Mouse (Mus musculus) myocyte (in vitro differentiated cells): ENCODE measurements around the gene Gm1110. TPM values are rescaled to one million over a fixed set of nuclear protein-coding genes. Genes with fewer than 3 reads are reported as not detected.
"Not testable (repeated sequence)": the region's sequence is repeated elsewhere in the genome, so short reads cannot be mapped to it uniquely, and the experiment has no call there.

ENCODE experiments used
- H3K27me3 ChIP-seq: one replicate; pipeline ENCODE4 v1.6.1; 2011; ENCODE audit not compliant: control insufficient read depth, insufficient read depth, insufficient read length
- H3K36me3 ChIP-seq: one replicate; pipeline ENCODE4 v1.6.1; 2011; ENCODE audit not compliant: control insufficient read depth, insufficient read depth
- H3K4me2 ChIP-seq: one replicate; pipeline ENCODE4 v1.6.1; 2011; ENCODE audit warnings: low read depth, control low read depth
- H3K4me3 ChIP-seq: one replicate; pipeline ENCODE4 v1.5.1; 2011; ENCODE audit warnings: mild to moderate bottlenecking, control low read depth, moderate library complexity
- H3K79me2 ChIP-seq: one replicate; pipeline ENCODE4 v1.6.1; 2011; ENCODE audit not compliant: control insufficient read depth, insufficient read depth
- H3ac ChIP-seq: one replicate; pipeline ENCODE4 v1.6.1; 2011; ENCODE audit not compliant: control insufficient read depth, insufficient read length
- CEBPB ChIP-seq: IDR thresholded peaks from 2 replicates; pipeline ENCODE4 v1.6.1; 2011; ENCODE audit warnings: mild to moderate bottlenecking, moderate library complexity; ENCODE audit not compliant: poor library complexity, insufficient read depth, severe bottlenecking
- E2F4 ChIP-seq: IDR thresholded peaks from one replicate; pipeline ENCODE4 v1.6.1; 2011; ENCODE audit warnings: mild to moderate bottlenecking, control low read depth, moderate library complexity; ENCODE audit not compliant: insufficient read depth
- MAX ChIP-seq: IDR thresholded peaks from one replicate; pipeline ENCODE4 v1.6.1; 2011; ENCODE audit warnings: low read depth, mild to moderate bottlenecking, control low read depth
- MYOD1 ChIP-seq, 3 experiments: IDR thresholded peaks; one replicate each; pipeline ENCODE4 v1.6.1; 2011; ENCODE audit warnings: control low read depth in 2 of 3, low read depth in 2 of 3, mild to moderate bottlenecking in 2 of 3, moderate library complexity in 1 of 3; ENCODE audit not compliant: insufficient read length in 2 of 3, control insufficient read depth in 1 of 3
- MYOG ChIP-seq, 3 experiments: IDR thresholded peaks; one replicate each; pipeline ENCODE4 v1.6.1; 2011; ENCODE audit warnings: control low read depth in 2 of 3, low read depth in 2 of 3, mild to moderate bottlenecking in 2 of 3; ENCODE audit not compliant: insufficient read length in 2 of 3, control insufficient read depth in 1 of 3, insufficient read depth in 1 of 3
- POLR2A ChIP-seq: IDR thresholded peaks from one replicate; pipeline ENCODE4 v1.6.1; 2011; ENCODE audit warnings: low read depth, mild to moderate bottlenecking, control low read depth, moderate library complexity; ENCODE audit not compliant: insufficient read length
- POLR2AphosphoS2 ChIP-seq: IDR thresholded peaks from one replicate; pipeline ENCODE4 v1.6.1; 2011; ENCODE audit warnings: low read depth, control low read depth; ENCODE audit not compliant: insufficient read length
- REST ChIP-seq: IDR thresholded peaks from one replicate; pipeline ENCODE4 v1.6.1; 2011; ENCODE audit warnings: mild to moderate bottlenecking, control low read depth, moderate library complexity; ENCODE audit not compliant: insufficient read depth, insufficient read length
- SRF ChIP-seq: IDR thresholded peaks from one replicate; pipeline ENCODE4 v1.6.1; 2011; ENCODE audit warnings: low read depth; ENCODE audit not compliant: control insufficient read depth, insufficient read length
- TCF12 ChIP-seq: IDR thresholded peaks from one replicate; pipeline ENCODE4 v1.6.1; 2011; ENCODE audit warnings: mild to moderate bottlenecking, control low read depth; ENCODE audit not compliant: poor library complexity, insufficient read depth, severe bottlenecking
- TCF3 ChIP-seq: IDR thresholded peaks from one replicate; pipeline ENCODE4 v1.6.1; 2011; ENCODE audit warnings: low read depth, control low read depth; ENCODE audit not compliant: insufficient read length
- USF1 ChIP-seq: IDR thresholded peaks from one replicate; pipeline ENCODE4 v1.6.1; 2011; ENCODE audit warnings: low read depth, mild to moderate bottlenecking, control low read depth, moderate library complexity
- polyA plus RNA-seq: library from polyadenylated mRNA; unstranded; fragments of >200 nt; fragmentation: generic; extraction: Trizol; gene quantifications from one replicate; pipeline ENCODE4 v1.2.1, GENCODE M21; 2012; ENCODE audit warnings: missing spikeins

Gm1110 gene
- polyA plus RNA-seq, 1 experiment = not detected

- no peaks in the 10 kb centered on the region for H3K79me2 ChIP-seq
- H3ac ChIP-seq = no peak overlapping the region
- H3K4me2 ChIP-seq = no peak overlapping the region
- H3K36me3 ChIP-seq = no peaks in the 10 kb centered on the region
- no peaks in the 10 kb centered on the region for H3K27me3 ChIP-seq
- H3K4me3 ChIP-seq = no peak overlapping the region
- TF ChIP-seq E2F4 = no peak
- no peak for TF ChIP-seq REST
- TF ChIP-seq POLR2AphosphoS2 = no peak
- TF ChIP-seq MYOG (IDR thresholded peaks at IDR 0.05; ENCODE audit: control insufficient read depth in 1 of 3, insufficient read depth in 1 of 3, insufficient read length in 2 of 3, low read depth in 2 of 3) = no peak
- no peak for TF ChIP-seq MAX
- no peak for TF ChIP-seq TCF3
- TF ChIP-seq CEBPB = no peak
- TF ChIP-seq SRF = no peak
- TF ChIP-seq POLR2A = no peak
- no peak for TF ChIP-seq USF1
- TF ChIP-seq MYOD1 (IDR thresholded peaks at IDR 0.05; ENCODE audit: control insufficient read depth in 1 of 3, insufficient read length in 2 of 3, low read depth in 2 of 3) = no peak
Measured at GRCm38 (mm10) chr9:26911251-26911650, 11.7 kb downstream of the Gm1110 start.

GRCm38 (mm10) chr9:26869856-26870255, 53.1 kb downstream of the Gm1110 start:
- not testable (repeated sequence) for H3K27me3 ChIP-seq, H3K36me3 ChIP-seq, H3K4me2 ChIP-seq, H3K79me2 ChIP-seq, H3ac ChIP-seq, H3K4me3 ChIP-seq

- H3K79me2 ChIP-seq = no peaks in the 10 kb centered on the region
- no peak within 1 kb of the TSS for H3K4me3 ChIP-seq
- no peaks in the 10 kb centered on the region for H3K36me3 ChIP-seq
- no peaks in the 10 kb centered on the region for H3K27me3 ChIP-seq
- TF ChIP-seq MYOD1 (IDR thresholded peaks at IDR 0.05; ENCODE audit: control insufficient read depth in 1 of 3, insufficient read length in 2 of 3, low read depth in 2 of 3) (no peak), CEBPB (no peak), TCF3 (no peak), E2F4 (no peak), MYOG (IDR thresholded peaks at IDR 0.05; ENCODE audit: control insufficient read depth in 1 of 3, insufficient read depth in 1 of 3, insufficient read length in 2 of 3, low read depth in 2 of 3) (no peak), TCF12 (no peak), SRF (no peak), POLR2A (no peak), POLR2AphosphoS2 (no peak), REST (no peak), MAX (no peak), USF1 (no peak)
- H3ac ChIP-seq = no peak within 1 kb of the TSS
- no peak within 1 kb of the TSS for H3K4me2 ChIP-seq
Measured at GRCm38 (mm10) chr9:26860751-26861150, 62.2 kb downstream of the Gm1110 start, which contains the start of gene Glb1l3. TSS of gene Glb1l3 (minus strand) at chr9:26860890.

- no peak overlapping the region for H3K4me3 ChIP-seq
- no peaks in the 10 kb centered on the region for H3K79me2 ChIP-seq
- TF ChIP-seq E2F4 (no peak), REST (no peak), CEBPB (no peak), SRF (no peak), POLR2A (no peak), MYOG (IDR thresholded peaks at IDR 0.05; ENCODE audit: control insufficient read depth in 1 of 3, insufficient read depth in 1 of 3, insufficient read length in 2 of 3, low read depth in 2 of 3) (no peak), TCF3 (no peak), TCF12 (no peak)
- H3K36me3 ChIP-seq = no peaks in the 10 kb centered on the region
- H3K27me3 ChIP-seq = no peaks in the 10 kb centered on the region
- H3ac ChIP-seq = no peak overlapping the region
- no peak overlapping the region for H3K4me2 ChIP-seq
Measured at GRCm38 (mm10) chr9:26831089-26831488, 91.8 kb downstream of the Gm1110 start.

Other genes with a start within 250 kb of the Gm1110 start
- gene B3gat1, start 189.4 kb downstream of the Gm1110 start, polyA plus RNA-seq = not detected
- gene Glb1l2, start 116.6 kb downstream of the Gm1110 start, polyA plus RNA-seq = not detected
- not detected for gene Glb1l3, start 62.2 kb downstream of the Gm1110 start, polyA plus RNA-seq
- gene Acad8, start 76.5 kb upstream of the Gm1110 start, polyA plus RNA-seq = 18.5 TPM
- gene Thyn1, start 76.6 kb upstream of the Gm1110 start, polyA plus RNA-seq = 68.6 TPM
- gene Vps26b, start 107.0 kb upstream of the Gm1110 start, polyA plus RNA-seq = 31.7 TPM
- 4.3 TPM for gene Ncapd3, start 107.1 kb upstream of the Gm1110 start, polyA plus RNA-seq
- 22.9 TPM for gene Jam3, start 232.3 kb upstream of the Gm1110 start, polyA plus RNA-seq